Mouse (Mus musculus) limb, embryonic 10.5 days (tissue): Measurements from ENCODE around the gene Zfp981. TPM values are rescaled to one million over a fixed set of nuclear protein-coding genes. Genes with fewer than 3 reads are reported as not detected.
"Not testable (repeated sequence)": the region's sequence is repeated elsewhere in the genome, so short reads cannot be mapped to it uniquely, and the experiment has no call there.

ENCODE experiments used
- DNase-seq: peaks from one replicate; pipeline ENCODE4 v3.0.0-alpha.2; 2017; ENCODE audit warnings: low spot score
- H3K27ac ChIP-seq: fragments of 300-500 bp; sonication (generic); 2 replicates; pipeline ENCODE4 v1.5.1; 2016; ENCODE audit warnings: mild to moderate bottlenecking
- H3K27me3 ChIP-seq: fragments of 300-500 bp; sonication (generic); 2 replicates; pipeline ENCODE4 v1.6.1; 2016; ENCODE audit warnings: low read depth, mild to moderate bottlenecking; ENCODE audit not compliant: poor library complexity, severe bottlenecking
- H3K36me3 ChIP-seq: fragments of 300-500 bp; sonication (generic); 2 replicates; pipeline ENCODE4 v1.6.1; 2016; ENCODE audit warnings: mild to moderate bottlenecking, moderate library complexity
- H3K4me1 ChIP-seq: fragments of 300-500 bp; sonication (generic); 2 replicates; pipeline ENCODE4 v1.6.1; 2016
- H3K4me3 ChIP-seq: fragments of 300-500 bp; sonication (generic); 2 replicates; pipeline ENCODE4 v1.5.1; 2016; ENCODE audit warnings: mild to moderate bottlenecking, moderate library complexity
- H3K9me3 ChIP-seq: fragments of 300-500 bp; sonication (generic); replicated peaks from 2 replicates; pipeline ENCODE4 v1.6.1; 2016; ENCODE audit warnings: mild to moderate bottlenecking
- WGBS: fragments of 180-500 bp; shearing (Covaris S2); methylation state at CpG from one replicate; pipeline ENCODE4 v1.1.7; 2016; 5-methylcytosine and 5-hydroxymethylcytosine counted together
- polyA plus RNA-seq: library from polyadenylated mRNA; unstranded; fragments of >200 nt; fragmentation: Nextera tagmentation; extraction: Ambion mirVana; gene quantifications from 2 replicates; pipeline ENCODE4 v1.2.1, GENCODE M21; 2016

Zfp981 gene
- polyA plus RNA-seq, 1 experiment from 2014 or later, result 0.09 TPM

GRCm38 (mm10) chr4:146492851-146493250 lies 9.0 kb upstream of the Zfp981 start:
- Histone ChIP-seq H3K4me1 (no peaks in the 10 kb centered on the region), H3K27ac (no peak overlapping the region), H3K27me3 (no peaks in the 10 kb centered on the region), H3K4me3 (no peak overlapping the region), H3K9me3 (peaks cover 46% of the 10 kb centered on the region), H3K36me3 (no peaks in the 10 kb centered on the region)
- WGBS, result 42% methylated on average over 1 of the region's 1 CpGs
- no peak for DNase-seq

GRCm38 (mm10) chr4:146493319-146493907 lies 8.4 kb upstream of the Zfp981 start:
- peaks cover 43% of the 10 kb centered on the region for H3K9me3 ChIP-seq
- not testable (repeated sequence) for DNase-seq, H3K36me3 ChIP-seq, H3K27me3 ChIP-seq, H3K27ac ChIP-seq, H3K4me3 ChIP-seq, H3K4me1 ChIP-seq
- 91% methylated on average over 6 of the region's 6 CpGs for WGBS

GRCm38 (mm10) chr4:146494980-146495379 lies 6.8 kb upstream of the Zfp981 start:
- no peaks in the 10 kb centered on the region for H3K4me1 ChIP-seq
- H3K9me3 ChIP-seq, result peaks cover 39% of the 10 kb centered on the region
- H3K27ac ChIP-seq, result no peak overlapping the region
- no peak for DNase-seq
- H3K36me3 ChIP-seq, result no peaks in the 10 kb centered on the region
- H3K4me3 ChIP-seq, result no peak overlapping the region
- WGBS, result 75% methylated on average over 4 of the region's 4 CpGs
- no peaks in the 10 kb centered on the region for H3K27me3 ChIP-seq

GRCm38 (mm10) chr4:146497695-146498275 lies 4.0 kb upstream of the Zfp981 start:
- peaks cover 34% of the 10 kb centered on the region for H3K9me3 ChIP-seq
- 84% methylated on average over 9 of the region's 9 CpGs for WGBS
- not testable (repeated sequence) for H3K27ac ChIP-seq, H3K4me1 ChIP-seq, H3K4me3 ChIP-seq, H3K27me3 ChIP-seq, H3K36me3 ChIP-seq, DNase-seq

- H3K27me3 ChIP-seq, DNase-seq, H3K9me3 ChIP-seq, H3K4me3 ChIP-seq, H3K4me1 ChIP-seq, H3K36me3 ChIP-seq, H3K27ac ChIP-seq: not testable (repeated sequence)
- 96% methylated on average over 23 of the region's 24 CpGs for WGBS
Observed at GRCm38 (mm10) chr4:146509029-146509428, 7.2 kb downstream of the Zfp981 start.

DNA sequence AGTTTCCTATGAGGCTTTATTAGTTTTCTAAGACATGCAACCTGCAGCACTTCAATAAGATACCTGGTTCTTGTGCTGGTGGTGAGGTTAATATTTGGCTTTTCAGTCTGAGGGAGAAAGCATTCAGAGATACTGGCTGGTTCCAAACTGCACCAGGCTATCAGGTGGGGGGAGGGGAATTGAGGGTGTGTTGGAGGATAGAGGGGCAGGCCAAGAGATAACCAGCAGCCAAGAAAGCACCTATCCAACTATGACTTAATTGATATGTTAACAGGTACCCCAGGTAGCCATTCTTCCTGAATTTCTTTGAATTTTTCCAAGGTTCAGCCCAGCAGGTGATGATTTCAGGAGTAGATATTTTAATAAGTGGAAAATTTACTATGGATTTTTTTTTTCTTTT lies 10.0 kb downstream of the Zfp981 start:
- H3K4me3 ChIP-seq, H3K36me3 ChIP-seq, H3K4me1 ChIP-seq, H3K27me3 ChIP-seq, DNase-seq, H3K27ac ChIP-seq: not testable (repeated sequence)
- peaks cover 16% of the 10 kb centered on the region for H3K9me3 ChIP-seq

DNA sequence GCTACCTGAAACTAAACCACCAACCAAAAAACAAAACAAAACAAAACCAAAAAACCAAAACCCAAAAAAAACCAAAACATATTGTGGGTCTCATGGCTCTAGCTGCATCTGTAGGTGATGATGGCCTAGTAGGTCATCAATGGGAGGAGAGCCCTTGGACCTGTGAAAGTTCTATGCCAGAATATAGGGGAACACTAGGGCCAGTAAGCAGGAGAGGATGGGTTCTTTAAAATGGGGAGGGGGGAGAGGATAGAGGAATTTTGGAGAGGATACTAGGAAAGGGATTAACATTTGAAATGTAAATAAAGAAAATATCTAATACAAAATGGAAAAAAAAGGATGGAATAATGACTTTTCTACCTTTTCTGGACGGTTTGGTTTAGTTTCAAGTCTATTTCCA lies 14.6 kb downstream of the Zfp981 start:
- no peaks in the 10 kb centered on the region for H3K36me3 ChIP-seq
- H3K27me3 ChIP-seq, result no peaks in the 10 kb centered on the region
- H3K27ac ChIP-seq, result no peak overlapping the region
- H3K4me3 ChIP-seq, result no peak overlapping the region
- WGBS, result 77% methylated on average over 1 of the region's 1 CpGs
- no peaks in the 10 kb centered on the region for H3K4me1 ChIP-seq
- DNase-seq, result no peak
- H3K9me3 ChIP-seq, result peaks cover 30% of the 10 kb centered on the region

GRCm38 (mm10) chr4:146517150-146517549 lies 15.3 kb downstream of the Zfp981 start:
- H3K4me1 ChIP-seq, H3K27me3 ChIP-seq, DNase-seq, H3K36me3 ChIP-seq, H3K4me3 ChIP-seq, H3K27ac ChIP-seq: not testable (repeated sequence)
- WGBS, result 73% methylated on average over 2 of the region's 2 CpGs
- H3K9me3 ChIP-seq, result peaks cover 31% of the 10 kb centered on the region

DNA sequence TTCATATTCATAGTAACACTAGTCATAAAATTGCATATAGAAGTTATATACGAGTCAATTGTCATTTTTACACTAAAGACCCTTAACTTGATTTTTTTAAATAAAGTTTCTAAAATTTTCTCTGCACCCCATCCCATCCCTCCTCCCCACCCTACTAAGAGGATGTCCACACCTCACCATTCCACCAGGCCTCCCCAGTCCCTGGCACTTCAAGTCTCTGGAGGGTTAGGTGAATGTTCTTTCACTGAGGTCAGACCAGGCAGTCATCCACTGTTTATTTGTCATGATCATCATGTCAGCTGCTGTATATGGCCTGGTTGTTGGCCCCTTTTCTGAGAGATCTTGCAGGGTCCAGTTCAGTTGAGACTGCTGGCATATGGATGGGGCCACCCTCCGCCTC lies 18.9 kb downstream of the Zfp981 start:
- DNase-seq, result no peak
- H3K36me3 ChIP-seq, result no peaks in the 10 kb centered on the region
- peaks cover 46% of the 10 kb centered on the region for H3K9me3 ChIP-seq
- no peaks in the 10 kb centered on the region for H3K27me3 ChIP-seq
- no peak overlapping the region for H3K4me3 ChIP-seq
- H3K27ac ChIP-seq, result no peak overlapping the region
- 94% methylated on average over 2 of the region's 2 CpGs for WGBS
- H3K4me1 ChIP-seq, result no peaks in the 10 kb centered on the region

GRCm38 (mm10) chr4:146534574-146534973 lies 32.7 kb downstream of the Zfp981 start:
- no peak for DNase-seq
- 91% methylated on average over 4 of the region's 4 CpGs for WGBS
- H3K4me3 ChIP-seq, result no peak overlapping the region
- no peak overlapping the region for H3K27ac ChIP-seq
- no peaks in the 10 kb centered on the region for H3K4me1 ChIP-seq
- H3K9me3 ChIP-seq, result peaks cover 35% of the 10 kb centered on the region
- no peaks in the 10 kb centered on the region for H3K27me3 ChIP-seq
- no peaks in the 10 kb centered on the region for H3K36me3 ChIP-seq

DNA sequence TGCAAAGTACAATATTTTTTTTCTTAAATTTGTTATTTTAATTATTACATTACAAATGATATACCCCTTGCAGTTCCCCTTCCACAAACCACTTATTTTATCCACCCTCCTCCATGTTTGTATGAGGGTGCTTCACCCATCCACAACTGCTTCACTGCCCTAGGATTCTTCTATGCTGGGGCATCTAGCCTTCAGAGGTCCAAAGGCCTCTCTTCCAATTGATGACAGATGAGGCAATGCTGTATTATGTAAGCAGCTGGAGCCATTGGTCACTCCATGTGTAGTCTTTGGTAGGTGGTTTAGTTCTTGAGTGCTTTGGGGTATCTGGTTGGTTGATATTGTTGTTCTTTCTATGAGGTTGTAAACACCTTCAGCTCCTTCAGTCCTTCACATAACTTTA lies 34.1 kb downstream of the Zfp981 start:
- H3K27ac ChIP-seq, result no peak overlapping the region
- no peaks in the 10 kb centered on the region for H3K36me3 ChIP-seq
- no peak for DNase-seq
- no peak overlapping the region for H3K4me3 ChIP-seq
- no peaks in the 10 kb centered on the region for H3K4me1 ChIP-seq
- no peaks in the 10 kb centered on the region for H3K27me3 ChIP-seq
- H3K9me3 ChIP-seq, result peaks cover 35% of the 10 kb centered on the region

DNA sequence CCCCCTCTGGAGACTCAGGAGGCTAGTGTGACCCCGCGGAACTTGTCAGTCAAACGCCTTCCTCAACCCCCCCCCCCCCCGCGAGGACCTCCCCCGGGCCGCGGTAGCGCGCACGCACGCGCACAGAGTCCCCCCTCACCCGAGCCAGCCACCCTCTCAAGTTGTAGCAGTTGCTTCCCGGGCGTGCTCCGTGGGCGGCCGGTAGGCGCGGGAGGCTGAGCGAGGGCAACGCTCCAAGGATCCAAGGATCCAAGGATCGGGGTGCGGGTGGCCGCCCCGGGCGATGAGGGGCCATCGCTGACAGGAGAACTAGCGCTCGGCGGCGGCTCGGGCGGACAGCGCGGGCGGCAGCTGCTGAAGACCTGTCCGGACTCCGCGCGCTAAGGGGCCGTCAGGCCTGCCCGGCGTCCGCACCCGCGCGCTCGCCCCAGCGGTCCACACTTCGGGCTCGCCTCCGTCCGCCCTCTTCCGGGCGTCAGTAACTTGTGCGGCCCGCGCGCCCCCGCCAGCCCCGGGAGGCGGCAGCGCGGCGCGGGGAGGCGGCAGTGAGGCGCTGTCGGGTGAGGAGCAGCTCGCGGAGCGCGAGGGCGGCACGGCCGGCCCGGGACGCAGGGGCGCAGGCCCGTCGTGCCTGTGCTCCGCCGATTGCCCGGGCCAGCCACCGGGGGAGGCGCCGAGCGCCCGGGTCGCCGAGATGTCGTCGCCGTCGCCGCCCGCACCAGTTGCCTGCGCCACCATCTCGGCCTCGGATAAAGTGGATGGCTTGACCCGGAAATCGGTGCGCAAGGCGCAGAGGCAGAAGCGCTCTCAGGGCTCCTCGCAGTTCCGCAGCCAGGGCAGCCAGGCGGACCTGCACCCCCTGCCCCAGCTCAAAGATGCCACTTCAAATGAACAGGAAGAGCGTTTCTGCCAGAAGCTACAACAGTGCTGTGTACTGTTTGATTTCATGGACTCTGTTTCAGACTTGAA lies 78.4 kb downstream of the Zfp981 start:
- not testable (repeated sequence) for DNase-seq, H3K9me3 ChIP-seq, H3K27me3 ChIP-seq, H3K4me3 ChIP-seq, H3K27ac ChIP-seq, H3K36me3 ChIP-seq, H3K4me1 ChIP-seq
- 2% methylated on average over 15 of the region's 111 CpGs for WGBS
